Comparison of ENCODE assay signal across 9 mouse cellular contexts in genomic region chr1:139346602-139347371, GRCm38 (mm10). TPM values are rescaled to one million over a fixed set of nuclear protein-coding genes. Genes with fewer than 3 reads are reported as not detected.
DNase-seq lines count a peak whose midpoint lies in the region; ATAC-seq lines count a peak whose summit lies in the region.
"Had no signal": no experiment of that assay in that cellular context is flagged by ENCODE, and none has a peak within 500 bp of the region (broad histone marks: within the 10 kb centered on the region; RNA-seq: fewer than 3 reads in every experiment).

No protein-coding gene starts in this region.

- H3K36me3 ChIP-seq in forebrain, embryonic 15.5 days = no peaks in the 10 kb centered on the region

- no peaks in the 10 kb centered on the region for H3K27me3 ChIP-seq in forebrain, embryonic 15.5 days

- no peak overlapping the region for H3K4me3 ChIP-seq in forebrain, embryonic 15.5 days

- H3K9ac ChIP-seq in forebrain, embryonic 15.5 days (replicated peaks) = no peak overlapping the region
- H3K9ac ChIP-seq: liver, embryonic 14.5 days had no signal

- peak overlapping the region; percentile 84 for H3K27ac ChIP-seq in forebrain, embryonic 15.5 days (replicated peaks)
- H3K27ac ChIP-seq: liver, embryonic 14.5 days had no signal

- H3K4me1 ChIP-seq in forebrain, embryonic 15.5 days = peaks cover 30% of the 10 kb centered on the region

- H3K4me2 ChIP-seq in forebrain, embryonic 15.5 days (replicated peaks) = 0 out of 2 replicates have a peak overlapping the region, but pooled peaks have one; percentile 2

- no peak for ATAC-seq in cerebellum, adult (ENCODE audit: insufficient number of reproducible peaks, low FRiP score, low TSS enrichment)
- peak; percentile 97 for ATAC-seq in forebrain, embryonic 15.5 days (replicated peaks)

- peak; percentile 17 to 35 for DNase-seq in cerebellum, postnatal 10 days
- DNase-seq in left cerebral cortex, adult 18-20 months (ENCODE audit: low spot score in 2 of 2) = peak; percentile 2 to 4
- peak; percentile 94 for DNase-seq in retina, postnatal 1 day
- no peak for DNase-seq in testis, postnatal 14 days (ENCODE audit: low spot score)
- no peak for DNase-seq in ovary, adult 18-20 months (ENCODE audit: low spot score)
- no peak for DNase-seq in cerebellum, adult 9-11 months

- H3K9me3 ChIP-seq in forebrain, embryonic 15.5 days = no peaks in the 10 kb centered on the region

- WGBS in forebrain, embryonic 15.5 days = 13% methylated on average over 11 of the region's 11 CpGs

RNA-seq across cellular contexts. Expression of gene Crb1, which starts 30.1 kb away (rescaled TPM):
- polyA plus RNA-seq in forebrain, embryonic 15.5 days (2015; fragmentation: Nextera tagmentation; extraction: Ambion mirVana) = 1.1 and 1.6 TPM in 2 replicates
- 1 to 10 TPM in 1 of 2 experiments, under 1 TPM in 1; 0.86 to 1.0 TPM for total RNA-seq in left cerebral cortex, adult 18-20 months (2021)
- polyA plus RNA-seq: liver, embryonic 14.5 days had no signal

Comparison
In these comparisons a context has a peak if more than half of its experiments do, and no peak if none do; other contexts are left out.
1. DNase-seq: peak in cerebellum, postnatal 10 days (2 of 2), left cerebral cortex, adult 18-20 months (2 of 2) and retina, postnatal 1 day (single experiment); none in testis, postnatal 14 days (single experiment), ovary, adult 18-20 months (single experiment) and cerebellum, adult 9-11 months (single experiment).